Mouse (Mus musculus) lung, postnatal 10 days (tissue): ENCODE results near the gene Zfr.

Experiments used
- DNase-seq: peaks from one replicate; pipeline ENCODE4 v3.0.0; 2021

Gene Zfr

DNA sequence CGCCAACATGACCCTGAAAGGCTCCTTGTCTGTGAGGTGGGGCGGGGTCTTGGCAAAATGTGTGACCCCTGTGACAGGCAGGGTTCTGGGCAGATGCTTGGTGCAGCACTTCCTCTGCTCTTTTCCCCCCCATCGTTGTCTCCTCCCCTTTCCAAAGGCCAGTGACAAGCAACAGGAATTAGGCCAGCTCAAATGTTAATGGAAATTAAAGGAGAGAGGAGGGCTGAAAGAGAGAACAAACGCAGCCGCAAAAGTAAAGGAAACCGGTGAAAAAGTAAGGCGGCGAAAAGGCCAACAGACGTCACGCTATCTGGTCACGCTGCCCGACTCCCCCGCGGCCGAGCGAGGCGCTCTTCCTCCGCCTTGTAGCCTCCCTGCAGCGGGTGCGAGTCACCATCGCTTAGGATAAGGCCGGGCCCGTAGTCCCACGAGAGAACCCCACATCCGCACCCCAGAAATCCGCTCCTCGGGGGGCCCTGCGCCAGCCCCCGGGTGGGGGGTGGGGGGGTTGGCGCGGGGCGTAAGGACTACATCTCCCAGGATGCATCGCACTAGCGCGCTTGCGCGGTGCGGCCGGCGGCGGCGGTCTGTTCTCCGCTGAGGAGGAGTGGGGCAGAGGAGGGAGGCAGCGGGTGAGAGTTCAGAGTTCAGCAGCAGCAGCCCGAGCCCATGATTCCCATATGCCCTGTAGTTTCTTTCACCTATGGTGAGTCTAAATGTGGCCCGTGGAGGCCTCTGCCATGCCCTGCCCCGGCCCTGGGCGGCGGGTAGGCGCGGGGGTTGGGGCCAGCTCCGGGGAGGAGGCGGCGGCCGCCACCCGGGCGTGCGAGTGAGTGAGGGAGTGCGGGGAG, at the start of gene Zfr:
Gene Zfr (plus strand): TSS at position 590 of the 851 bp plus-strand sequence.
- DNase-seq, result peak; percentile 94

DNA sequence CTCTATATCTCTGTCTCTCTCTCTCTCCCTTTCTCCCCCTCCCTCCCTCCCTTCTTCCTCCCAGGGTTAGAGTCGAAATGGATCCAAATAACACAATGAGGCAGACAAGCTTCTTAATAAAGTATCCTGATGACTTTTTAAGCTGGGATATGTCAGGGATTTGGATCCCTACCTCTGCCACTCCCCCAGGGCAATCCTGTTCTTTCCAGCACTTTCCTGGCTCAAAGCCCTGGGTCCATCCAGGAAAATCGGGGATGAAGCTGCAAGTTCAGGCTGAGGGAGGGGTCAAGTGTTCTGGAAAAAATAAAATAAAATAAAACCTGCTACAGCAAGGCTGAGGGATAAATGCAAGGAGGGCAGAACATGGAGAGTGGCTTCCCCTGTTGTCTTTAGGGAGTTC, 49.7 kb upstream of the Zfr start:
- DNase-seq, result peak; percentile 67

DNA sequence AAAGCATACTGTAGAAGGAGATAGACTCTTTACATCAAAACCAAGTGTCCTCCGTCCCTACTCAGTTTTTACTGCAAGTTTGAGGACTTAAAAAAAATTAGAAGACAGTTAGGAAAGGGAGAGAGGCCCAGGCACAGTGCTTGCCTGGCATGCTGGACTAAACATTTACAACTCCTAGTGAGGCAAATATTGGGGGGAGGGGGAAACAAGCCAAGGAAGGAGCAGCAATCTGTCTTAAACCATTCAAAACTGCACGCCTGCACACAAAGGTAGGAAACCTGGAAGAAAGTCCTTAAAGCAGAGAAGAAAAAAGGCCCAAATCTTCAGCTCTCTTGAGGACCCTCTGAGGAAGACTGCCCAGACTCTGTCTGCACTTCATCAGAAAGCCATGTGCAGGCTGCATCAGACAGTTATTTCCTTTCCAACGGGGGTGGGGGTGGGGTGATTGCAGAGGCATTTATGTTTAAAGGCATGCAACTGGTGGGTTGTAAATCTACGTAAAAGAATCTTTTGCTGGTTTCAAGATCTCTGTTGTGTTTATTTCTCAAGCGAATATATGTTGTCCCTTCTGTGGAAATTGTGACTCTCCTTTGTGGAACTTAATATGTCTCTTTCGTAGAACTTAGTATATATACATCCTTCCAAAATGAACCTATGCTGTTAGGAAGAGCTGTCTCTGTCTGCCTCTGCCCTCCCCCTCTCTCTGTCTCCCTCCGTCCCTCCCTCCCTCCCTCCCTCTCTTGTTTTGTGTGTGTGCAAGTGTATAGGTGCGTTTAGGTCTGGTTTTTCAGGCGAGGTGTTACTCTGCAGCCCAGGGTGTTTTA, 49.0 kb upstream of the Zfr start:
- DNase-seq, result no peak

DNA sequence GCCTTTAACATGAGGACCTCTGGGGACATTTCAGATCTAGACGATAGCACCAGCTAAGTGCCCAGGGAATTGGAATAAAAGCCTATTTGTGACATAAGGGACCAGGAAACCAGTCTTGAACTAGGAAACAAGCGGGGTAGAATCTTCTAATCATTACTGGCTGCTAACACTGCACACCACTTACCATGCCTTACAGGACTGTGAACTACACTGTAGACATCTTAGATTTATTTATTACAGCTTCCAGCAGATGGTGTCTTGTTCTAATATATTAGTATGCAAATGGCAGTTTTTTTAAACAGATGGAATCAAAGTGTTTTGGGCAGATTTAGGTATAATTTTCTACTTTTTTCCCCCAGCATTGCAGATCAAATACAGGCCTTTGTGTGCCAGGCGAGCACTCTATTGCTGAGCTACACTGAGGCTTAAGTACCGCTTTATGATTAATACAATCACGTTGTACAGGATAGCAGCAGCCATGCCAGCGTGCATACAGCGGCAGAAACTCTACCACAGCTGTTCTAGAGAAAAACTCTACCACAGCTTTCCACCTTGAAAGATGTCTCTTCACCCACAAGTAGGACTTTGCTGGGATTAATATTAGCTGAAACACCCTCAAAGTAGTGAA, 44.8 kb upstream of the Zfr start:
- DNase-seq, result no peak

DNA sequence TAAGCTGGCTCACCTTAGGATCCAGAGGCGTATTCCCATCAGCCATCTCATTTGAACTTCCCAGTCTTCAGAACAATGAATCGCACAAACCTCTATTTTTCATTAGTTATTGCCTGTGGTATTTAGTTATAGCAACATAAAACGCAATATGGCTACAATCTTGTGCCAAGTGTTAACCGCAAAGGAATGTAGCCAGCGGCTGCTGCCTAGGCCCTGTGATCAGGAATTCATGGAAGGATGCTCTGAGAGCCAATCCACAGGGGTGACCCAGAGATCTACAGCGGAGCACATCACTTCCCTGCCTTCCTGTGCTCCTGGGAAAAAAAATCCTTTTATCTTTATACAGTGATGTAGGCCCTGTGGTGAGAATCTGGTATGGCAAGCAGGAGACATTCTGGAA, 43.2 kb upstream of the Zfr start:
- no peak for DNase-seq

DNA sequence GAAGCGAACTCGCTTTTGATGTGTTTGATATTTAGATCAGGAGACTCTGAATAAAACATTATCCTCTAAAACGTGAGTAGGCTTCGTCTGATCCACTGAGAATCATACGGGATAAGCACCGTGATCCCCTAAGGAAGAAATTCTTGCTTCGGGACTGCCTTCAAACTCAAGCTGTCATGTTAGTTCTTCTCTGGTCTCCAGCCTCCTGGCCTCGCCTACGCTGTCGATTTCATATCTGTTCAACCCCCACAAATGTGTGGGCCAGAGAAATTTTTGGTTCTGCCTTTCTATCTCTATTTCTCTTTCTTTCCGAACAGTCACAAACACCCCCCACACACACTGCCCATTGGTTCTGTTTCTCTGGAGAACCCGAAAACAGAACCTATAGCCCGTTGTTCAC, 35.3 kb upstream of the Zfr start:
- no peak for DNase-seq

DNA sequence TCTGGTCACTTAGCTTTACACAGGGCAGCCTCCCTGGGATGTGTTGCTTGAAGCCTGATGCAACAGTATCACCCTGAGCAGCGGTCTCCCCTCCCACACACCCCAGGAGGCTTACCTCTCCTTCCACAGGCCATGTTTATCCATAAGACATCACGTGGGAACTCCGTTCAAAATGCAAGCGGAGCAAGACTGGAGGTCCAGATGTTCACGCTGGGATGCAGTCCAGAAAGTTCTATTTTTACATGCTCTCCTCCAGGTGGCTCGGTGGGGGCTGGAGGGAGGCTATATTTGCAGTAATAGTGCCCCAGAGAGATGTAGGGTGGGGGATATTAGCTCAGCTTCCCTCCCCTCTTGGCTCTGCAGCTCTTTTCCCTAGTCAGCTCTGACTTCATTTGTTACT, 33.5 kb upstream of the Zfr start:
- DNase-seq, result no peak

DNA sequence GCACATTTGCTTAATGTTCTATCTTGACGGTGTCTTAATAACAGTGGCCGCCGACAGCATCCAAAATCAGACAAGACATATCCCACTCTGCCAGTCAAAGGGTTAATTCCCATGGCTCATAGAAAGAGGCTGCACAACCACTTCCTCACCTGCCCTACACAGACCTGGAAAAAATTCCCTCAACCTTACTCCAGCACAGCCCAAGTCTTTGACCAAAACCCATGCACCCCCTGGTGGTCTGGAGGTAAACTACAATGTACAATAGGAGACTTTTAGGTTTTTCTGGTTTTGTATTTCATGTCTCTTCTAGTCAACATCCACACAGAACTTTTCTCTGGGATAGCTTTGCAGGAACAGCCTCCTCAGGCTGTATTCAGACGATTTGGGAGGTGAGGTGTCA, 32.8 kb upstream of the Zfr start:
- peak; percentile 83 for DNase-seq

DNA sequence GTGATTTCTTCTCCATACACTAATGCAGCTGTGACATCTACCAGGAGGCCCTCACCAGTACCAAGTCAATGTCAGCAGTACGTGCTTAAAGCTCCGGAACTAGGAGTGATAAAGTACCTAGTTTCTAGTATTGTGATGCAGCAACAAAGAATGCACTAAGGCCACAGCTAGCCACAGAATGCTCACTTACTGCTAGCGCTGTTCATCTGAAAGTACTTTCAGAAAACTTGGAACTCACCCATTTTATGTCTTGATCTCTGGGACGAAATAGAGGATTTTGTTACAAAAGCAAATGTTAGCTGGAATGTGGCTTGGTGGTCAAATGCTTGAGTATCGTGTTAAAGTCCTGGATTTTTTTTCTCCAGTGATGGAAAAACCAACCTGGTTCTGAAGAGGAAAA, 30.0 kb upstream of the Zfr start:
- no peak for DNase-seq

DNA sequence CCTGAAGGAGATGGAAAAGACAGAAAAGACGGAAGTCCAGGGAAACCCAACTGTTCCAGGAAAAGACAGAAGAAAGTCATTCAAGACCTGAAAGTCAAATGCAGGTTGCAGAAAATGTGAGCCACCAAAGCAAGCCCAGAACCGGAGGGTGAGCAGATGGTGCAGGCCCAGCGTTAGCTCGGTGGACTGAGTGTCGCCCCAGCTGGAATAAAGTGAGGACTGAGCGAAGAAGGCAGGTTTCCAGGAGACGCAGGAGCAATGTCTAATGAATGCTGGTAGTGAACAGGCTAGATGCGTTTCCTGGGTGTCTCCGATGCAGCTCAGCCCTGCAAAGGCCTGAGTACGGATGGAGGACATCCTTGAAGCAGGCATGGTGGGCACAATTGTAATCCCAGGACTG, 29.5 kb upstream of the Zfr start:
- no peak for DNase-seq

DNA sequence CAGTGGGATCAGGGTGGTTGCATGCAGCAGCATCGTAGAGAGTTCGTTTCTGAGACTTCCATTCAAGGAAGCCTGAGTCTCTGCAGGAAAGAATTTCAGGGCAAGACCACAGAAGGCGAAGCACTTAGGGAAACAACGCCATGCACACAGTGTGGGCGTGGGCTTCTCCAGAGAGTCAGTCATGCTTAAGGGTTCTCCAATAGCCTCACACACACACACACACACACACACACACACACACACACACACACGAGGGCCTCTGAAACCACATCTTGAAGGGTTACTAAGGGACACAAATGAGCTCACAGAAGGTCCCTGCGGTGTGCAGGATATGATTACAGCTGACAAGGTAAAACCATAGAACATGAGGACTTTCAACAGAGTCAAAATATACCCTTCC, 27.5 kb upstream of the Zfr start:
- no peak for DNase-seq

DNA sequence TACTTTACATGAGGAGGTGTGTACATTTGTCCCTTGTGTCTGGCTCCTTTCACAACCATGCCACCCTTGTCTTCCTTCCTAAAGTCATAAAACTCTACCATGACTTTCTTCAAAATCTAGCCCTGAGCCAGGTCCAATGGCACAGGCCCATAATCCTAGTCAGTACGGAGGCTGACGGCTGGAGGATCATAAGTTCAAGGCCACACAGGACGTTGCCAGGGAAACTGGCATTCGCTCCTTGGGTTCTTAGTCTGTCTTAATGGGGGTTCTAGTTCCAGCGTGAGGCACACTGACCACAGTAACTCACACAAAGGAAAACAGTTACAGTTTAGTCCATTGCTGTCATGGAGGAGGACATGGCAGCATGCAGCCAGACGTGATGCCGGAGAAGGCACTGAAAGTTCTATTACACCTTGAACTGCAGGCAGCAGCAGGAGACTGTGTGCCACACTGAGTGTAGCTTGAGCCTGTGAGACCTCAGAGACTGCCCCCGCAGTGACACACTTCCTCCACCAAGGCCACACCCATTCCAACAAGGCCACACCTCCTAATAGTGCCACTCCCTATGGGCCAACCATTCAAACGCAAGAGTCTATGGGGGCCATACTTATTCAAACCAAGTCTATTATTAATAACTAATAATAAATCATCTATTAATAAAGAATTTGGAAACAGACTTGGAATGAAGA, 26.5 kb upstream of the Zfr start:
- DNase-seq, result no peak

DNA sequence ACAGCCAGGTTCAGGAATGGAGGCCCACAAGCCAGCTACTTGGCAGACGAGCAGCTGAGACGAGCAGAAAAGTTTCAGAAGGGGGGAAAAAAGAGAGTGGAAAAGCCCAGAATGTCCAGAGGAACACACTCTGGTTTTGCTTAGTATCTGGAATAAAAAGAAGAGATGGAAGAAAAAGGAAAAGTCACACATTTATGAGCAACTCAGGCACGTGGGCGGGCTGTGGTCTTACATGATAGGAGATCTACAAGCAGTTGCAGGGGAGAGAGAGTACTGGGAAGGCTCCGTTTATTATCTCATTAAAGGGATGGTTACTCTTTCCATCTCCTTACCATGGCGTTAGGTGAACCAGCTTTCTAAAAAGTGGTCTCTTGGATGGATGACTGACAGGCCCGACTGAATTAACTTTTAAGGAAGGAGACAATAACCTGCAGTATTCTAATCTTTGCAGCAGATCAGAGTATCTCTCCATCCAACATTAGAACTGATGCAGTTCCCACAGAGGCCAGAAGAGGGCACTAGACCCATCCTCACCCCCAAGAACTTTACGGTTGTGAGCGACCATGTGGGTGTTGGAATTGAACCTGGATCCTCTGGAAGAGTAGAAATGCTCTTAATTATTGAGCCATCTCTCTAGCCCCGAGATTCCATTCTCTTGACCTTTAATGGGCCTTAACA, 25.7 kb upstream of the Zfr start:
- DNase-seq, result peak; percentile 69

DNA sequence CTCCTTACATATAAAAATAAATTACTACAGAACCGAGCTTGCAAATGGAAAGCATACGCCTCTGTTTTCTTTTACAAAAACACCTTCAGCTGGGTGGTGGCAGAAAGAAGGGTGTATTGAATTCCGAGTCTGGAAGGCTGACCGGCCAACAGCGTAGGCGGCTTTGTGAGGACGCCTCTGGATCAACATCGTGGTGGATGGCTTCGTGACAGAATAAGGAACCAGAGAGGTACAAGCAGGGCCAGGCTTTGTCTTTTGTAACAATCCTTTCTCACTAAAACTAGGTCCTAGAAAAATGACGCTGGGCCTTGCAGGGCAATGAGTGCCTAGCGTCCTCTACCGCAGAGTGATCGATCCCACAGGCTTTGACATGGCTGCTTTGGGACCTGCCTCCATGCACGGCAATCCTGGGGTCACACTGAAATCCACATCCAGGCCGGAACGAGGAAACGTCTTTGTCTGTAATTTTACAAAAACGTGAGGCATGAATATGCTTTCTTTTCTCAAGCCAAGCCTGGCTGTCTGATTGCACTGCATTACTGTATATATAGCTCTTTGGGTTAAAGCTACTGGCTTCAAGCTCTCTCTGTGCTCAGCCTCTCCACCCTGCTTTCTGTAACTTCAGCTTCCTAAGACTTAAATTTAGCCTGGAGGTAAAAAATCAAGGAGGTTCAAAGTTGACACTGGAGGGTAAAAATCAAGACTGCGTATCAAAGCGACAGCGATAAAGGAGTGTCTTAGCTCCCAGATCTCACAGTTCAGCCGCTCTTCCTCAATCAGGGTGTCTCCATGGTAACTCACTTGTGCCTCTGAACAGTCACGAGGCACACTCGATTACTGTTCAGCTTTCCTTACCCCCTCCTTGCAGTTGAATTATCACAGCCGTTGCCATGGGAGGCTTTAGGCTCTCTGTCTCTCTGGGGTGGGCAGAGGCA, 24.3 kb upstream of the Zfr start:
- no peak for DNase-seq

DNA sequence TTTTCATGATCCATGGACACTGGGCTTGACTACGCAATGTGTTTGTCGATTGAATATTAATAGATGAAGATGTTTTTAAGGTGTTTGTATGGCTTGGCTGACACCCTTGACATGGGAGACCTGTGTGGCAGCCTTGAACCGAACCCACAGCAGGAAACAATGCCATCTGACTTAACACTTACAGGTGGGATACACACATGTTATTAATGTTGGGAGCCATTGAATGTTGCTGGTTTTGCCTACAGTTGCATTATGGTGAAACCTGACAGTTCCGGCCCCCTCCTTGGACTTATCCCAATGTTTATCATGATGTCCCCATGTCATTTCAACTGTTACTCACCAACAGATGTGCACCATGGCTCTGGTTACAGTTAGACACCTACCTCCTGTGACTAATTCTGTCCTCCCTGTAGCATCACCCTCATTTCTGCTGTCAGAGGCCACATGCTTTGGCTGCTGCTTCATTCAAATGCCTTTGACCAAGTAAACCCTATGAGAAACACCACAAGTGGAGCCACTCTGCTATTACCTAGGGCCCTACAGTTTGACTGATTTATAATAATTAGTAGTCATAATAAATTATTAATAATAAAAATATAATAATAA, 23.6 kb upstream of the Zfr start:
- no peak for DNase-seq

DNA sequence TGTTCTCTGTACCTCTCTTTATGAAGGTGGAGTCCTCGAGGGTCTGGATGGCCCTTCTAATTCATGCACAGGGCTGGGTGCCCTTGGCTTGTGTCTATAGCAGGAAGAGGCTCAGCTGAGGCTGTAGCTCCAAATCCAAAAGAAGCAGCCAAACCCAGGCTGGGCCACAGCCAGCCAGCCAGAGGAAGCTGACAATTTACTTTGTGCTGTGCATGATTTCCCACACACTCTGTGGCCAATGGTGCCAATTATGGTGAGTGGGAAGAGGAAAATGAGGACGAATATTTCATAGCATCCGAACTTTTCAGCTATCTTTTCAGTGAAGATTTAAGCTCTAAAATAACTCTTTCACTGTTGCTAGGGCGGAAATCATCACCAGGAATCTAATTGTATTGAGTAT, 21.2 kb upstream of the Zfr start:
- DNase-seq, result peak; percentile 62

DNA sequence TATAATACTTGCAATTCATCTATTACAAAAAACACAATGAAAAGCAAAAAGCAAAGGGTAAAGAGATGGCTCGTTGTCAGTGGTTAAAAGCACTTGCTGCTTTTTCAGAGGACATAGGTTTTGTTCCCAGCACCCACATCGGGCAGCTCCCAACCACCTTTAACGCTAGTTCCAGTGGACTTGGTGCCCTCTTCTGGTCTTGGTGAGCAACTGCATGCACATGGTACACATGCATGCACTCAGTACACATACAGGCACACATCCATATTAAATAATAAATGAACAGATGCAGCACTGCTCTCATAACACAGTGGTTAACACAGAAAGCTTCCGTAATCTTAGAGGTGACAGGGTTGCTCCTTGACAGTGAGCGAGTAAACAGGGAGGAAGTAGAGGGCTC, 20.3 kb upstream of the Zfr start:
- no peak for DNase-seq

DNA sequence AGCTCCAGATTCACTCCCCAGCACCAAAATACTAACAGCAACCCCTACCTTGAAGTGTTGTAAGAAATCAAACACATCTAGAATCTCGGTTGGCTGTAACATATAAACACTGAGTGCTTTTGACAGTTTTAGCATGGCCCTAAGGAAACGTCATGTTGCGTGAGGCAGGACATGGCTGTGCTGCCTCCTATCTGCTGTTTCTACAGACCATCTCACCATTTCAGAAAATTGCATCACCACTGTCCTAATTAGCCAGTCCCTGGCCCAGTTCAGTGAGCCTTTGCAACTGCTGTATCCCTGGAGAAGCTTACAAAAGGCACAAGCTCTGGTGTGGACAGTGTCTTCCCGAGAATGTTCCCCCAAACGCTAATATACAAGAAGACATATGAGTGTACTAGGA, 16.7 kb upstream of the Zfr start:
- peak; percentile 53 for DNase-seq

DNA sequence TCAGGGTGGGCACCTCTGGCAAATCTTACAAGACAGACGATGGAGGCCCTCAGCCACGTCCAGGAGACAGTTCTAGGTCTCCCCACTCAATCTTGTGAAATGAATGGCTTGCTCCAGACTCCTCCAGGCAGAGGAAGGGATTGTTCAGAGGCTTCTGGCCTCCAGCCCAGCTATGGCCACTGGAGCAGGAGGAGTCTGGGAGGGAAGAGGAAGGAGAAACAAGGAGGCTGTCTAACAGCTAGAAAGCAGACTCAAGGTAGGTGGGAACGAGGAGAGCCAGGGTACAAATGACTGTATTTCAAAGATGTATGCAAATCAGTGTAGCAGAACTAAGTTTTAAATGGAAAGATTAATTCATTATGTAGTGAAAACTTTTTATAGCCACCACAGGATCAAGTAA, 13.9 kb upstream of the Zfr start:
- no peak for DNase-seq

DNA sequence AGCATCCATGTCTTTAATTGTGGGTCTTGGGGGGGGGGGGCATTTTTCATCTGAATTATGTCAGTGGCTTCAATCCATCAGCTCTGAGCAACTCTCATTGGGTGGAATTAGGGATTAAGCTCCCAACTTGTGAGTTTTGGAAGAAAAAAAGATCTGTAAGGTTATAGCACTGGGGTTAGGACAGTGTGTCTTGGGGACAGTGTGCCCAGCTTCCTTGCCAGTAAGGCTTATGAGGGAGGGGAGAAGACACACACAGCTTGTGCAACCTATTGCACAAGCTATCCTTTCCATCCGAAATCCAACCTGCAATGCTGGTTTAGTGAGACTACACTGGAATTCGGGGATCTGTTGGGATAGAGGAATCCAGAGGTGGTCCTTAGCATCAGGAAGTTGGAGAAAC, 12.8 kb upstream of the Zfr start:
- DNase-seq, result no peak

DNA sequence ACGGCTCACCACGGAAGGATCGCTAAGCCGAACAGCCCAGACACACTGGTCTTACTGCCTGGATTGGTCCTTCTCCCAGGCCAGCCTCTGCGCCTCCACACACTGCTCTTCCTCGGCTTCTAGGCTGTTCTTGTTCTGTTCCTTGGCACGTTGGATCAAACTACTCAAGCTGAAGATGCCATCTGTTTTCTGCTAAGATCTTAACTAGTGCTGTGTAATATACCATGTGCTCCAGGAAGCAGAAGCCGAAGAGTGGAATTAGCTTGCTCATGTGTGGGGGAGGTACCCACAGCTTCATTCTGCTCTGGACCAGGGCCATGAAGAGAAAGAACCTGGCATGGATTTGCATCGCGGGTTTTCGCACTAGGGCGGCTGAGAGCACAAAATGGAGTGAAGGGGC, 11.2 kb upstream of the Zfr start:
- DNase-seq, result no peak
